Mouse (Mus musculus) gastrocnemius, postnatal 25 days (tissue): ENCODE data around the gene Fasn. TPM values are rescaled to one million over a fixed set of nuclear protein-coding genes. Genes with fewer than 3 reads are reported as not detected.
"Not testable (repeated sequence)": the region's sequence is repeated elsewhere in the genome, so short reads cannot be mapped to it uniquely, and the experiment has no call there.

Source experiments
- DNase-seq: peaks from one replicate; pipeline ENCODE4 v3.0.0; 2022
- total RNA-seq, 2 experiments: library from RNA; stranded (reverse); gene quantifications; 1 replicate in 1 of 2; 2 replicates in 1 of 2; pipeline ENCODE4 v1.2.3; 2021

The Fasn gene
- total RNA-seq, 2 experiments from 2014 or later, result 11.1 to 59.9 TPM

GRCm38 (mm10) chr11:120795756-120796613 lies 28.4 kb downstream of the Fasn start, which contains the start of gene Dus1l:
TSS of gene Dus1l (minus strand) at chr11:120796403.
- DNase-seq, result peak; percentile 95

- DNase-seq, result no peak
Measured at GRCm38 (mm10) chr11:120792652-120793051, 31.7 kb downstream of the Fasn start.

DNA sequence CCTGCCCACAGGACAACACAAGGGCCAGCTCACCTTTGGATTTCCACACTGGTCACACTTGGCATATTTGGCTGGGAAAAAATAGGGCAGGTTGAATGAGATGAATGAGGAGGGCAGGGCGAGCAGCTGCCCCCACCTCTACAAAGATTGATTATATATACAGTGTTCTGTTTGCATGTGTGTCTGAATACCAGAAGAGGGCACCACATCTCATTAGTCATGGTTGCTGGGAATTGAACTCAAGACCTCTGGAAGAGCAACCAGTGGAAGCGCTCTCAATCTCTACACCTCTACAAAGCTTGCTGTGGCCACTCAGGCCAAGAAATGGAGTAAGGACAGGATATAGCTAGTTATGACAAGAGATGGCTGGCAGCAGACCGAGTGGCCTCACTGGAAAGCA lies 34.5 kb downstream of the Fasn start:
- DNase-seq, result no peak

DNA sequence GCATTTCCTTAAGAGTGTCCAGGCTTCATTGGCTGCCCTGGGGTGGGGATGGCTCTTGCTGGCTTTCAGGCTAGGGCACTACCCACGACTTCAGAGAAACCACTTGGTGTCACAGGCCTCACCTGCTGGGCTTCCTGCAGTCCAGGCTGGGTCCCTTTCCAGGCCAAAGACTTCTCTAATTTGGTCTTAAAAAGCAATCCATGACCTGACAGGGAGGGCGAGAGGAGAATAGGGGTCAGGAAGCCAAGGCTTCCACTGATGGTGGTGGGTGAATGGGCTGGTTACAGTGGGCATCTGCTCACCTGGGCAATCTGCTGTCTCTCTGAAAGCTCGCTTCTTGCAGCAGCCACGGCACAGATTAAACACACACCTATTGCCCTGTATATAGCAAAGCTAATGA lies 35.0 kb downstream of the Fasn start:
- no peak for DNase-seq

GRCm38 (mm10) chr11:120788460-120788859 lies 35.9 kb downstream of the Fasn start:
- not testable (repeated sequence) for DNase-seq

GRCm38 (mm10) chr11:120785145-120785544 lies 39.2 kb downstream of the Fasn start:
- DNase-seq, result no peak

- DNase-seq, result peak; percentile 81
Measured at GRCm38 (mm10) chr11:120784064-120784791, 40.1 kb downstream of the Fasn start, which contains the start of the genes Rfng and Gps1. TSS of gene Rfng (minus strand) at chr11:120784207. TSS of gene Gps1 (plus strand) at chr11:120784272.

GRCm38 (mm10) chr11:120783426-120784063 lies 40.8 kb downstream of the Fasn start:
- no peak for DNase-seq

GRCm38 (mm10) chr11:120781361-120781760 lies 43.0 kb downstream of the Fasn start:
- DNase-seq, result not testable (repeated sequence)

DNA sequence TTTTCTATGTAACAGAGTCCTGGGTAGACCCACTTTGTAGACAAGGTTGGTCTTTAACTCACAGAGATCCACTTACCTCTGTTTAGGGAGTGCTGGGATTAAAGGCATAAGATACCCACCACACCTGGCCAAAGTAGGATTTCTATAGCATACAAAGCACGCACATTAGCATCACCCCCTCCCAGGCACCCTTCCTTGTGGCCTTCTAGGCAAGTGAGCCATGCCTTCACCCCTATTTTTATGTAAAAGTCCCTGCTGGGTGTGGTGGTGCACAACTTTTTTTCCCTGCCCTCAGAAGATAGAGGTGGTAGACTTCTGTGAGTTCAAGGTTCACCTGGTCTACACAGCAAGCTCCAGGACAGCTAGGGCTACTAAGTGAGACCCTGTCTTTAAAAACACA lies 44.5 kb downstream of the Fasn start:
- DNase-seq, result no peak

DNA sequence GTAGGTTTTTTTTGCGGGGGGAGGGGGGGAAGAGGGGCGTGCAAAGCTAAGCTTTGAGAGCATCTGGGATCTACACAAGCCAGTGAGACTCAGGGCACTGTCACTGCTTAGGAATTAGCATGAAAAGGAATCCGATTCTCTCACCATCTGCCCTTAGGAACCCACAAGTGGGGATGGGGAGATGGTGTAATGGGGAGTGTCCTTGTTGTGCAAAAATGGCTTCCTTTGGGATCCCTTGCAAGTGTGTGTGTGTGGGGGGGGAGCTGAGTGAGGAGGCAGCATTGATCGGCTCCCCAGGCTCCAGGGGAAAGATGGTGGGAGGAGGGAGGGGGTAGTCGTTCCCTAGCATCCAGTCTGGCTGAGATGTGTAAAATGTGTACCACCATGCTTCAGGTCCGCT lies 47.2 kb downstream of the Fasn start:
- no peak for DNase-seq

DNA sequence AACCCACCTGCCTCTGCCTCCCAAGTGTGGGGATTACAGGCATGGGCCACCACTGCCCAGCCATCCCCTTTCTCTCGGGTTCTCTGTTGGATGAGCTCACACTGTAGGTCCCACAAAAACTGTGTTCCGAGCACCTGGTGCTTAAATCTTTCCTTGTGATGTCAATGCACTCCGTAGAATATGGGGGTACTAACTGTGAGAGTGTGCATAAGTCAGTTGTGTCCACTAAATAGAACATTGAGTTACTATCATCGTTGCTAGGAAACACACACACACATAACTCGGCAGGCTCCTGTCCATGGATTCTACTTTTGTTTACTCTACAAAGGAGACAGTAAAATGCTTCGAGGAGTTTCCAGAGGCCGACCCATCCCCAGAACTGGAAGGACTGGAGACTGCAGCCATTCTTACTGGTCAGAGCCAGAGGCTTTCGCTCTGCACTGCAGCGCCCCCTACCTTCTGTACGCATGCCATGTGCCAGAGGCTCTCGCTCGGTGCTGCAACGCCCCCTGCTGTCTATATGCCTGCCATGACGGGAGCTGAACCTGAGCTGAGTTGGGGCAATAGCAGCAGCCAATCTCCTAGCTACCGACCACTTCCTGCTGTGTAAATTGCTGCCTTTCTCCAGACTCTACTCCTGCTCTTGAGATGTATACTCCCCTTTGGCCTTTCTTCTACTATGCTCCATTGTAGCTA lies 48.4 kb downstream of the Fasn start:
- peak; percentile 87 for DNase-seq

- DNase-seq, result no peak
Measured at GRCm38 (mm10) chr11:120773463-120774190, 50.7 kb downstream of the Fasn start.

DNA sequence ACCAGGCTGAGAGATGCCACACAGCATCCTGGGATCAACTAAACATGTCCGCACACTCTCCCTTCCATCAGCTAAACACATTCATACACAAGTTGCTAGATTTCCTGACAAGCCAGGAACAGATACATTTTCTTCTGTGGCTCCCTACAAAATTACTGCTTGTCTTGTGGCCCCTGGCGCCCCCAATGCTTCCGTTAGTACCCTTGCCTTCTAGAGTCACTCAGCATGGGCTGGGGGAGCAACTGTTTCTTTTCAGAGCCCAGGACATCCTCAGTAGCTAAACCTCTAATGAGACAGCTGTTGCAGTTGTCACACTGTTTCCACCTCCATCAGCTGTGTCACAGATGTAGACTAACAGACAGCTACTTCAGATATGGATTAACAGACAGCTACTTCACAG lies 51.6 kb downstream of the Fasn start:
- DNase-seq, result no peak

- no peak for DNase-seq
Measured at GRCm38 (mm10) chr11:120768206-120768605, 56.1 kb downstream of the Fasn start.

GRCm38 (mm10) chr11:120767023-120767422 lies 57.3 kb downstream of the Fasn start:
- DNase-seq, result not testable (repeated sequence)

DNA sequence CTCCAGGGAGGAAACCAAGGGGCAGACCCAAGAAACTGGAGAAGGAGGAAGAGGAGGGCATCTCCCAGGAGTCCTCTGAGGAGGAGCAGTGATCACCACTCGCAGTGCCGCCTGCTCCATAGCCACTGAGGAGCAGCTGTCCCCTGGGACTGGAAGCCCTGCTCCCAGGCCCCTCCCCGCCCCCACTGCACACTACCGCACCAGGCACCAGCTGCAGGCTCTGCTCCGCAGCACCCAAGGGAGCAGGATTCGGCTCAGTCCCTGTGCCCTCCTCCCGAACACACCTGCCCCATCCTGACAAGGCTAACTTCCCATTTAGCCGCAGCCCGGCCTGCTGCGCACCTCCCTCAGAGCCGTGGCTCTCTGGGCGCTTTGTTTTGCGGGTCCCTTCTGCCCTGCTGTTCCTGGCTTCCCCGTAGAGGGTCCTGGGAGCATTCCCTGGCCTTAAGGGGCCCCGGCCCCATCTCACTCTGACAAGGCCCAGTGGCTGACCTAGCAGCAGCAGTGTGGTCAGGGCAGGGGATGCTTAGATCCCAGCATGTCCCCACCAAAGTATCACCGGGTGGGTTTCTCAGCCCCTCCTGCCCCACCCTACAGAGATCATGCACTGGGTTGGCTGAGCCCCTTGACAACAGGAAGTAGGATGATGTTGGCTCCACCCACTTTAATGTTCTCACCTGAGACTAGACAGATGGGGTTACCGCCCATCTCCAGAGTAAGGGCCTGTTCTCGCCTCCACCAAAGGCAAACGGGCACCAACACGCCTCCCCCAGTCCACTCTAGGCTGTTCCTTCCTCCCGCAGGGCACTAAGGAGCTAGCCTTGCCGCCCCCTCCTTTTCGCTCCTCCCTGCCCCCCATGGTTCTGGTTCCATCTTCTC lies 61.0 kb downstream of the Fasn start:
- DNase-seq, result not testable (repeated sequence)

DNA sequence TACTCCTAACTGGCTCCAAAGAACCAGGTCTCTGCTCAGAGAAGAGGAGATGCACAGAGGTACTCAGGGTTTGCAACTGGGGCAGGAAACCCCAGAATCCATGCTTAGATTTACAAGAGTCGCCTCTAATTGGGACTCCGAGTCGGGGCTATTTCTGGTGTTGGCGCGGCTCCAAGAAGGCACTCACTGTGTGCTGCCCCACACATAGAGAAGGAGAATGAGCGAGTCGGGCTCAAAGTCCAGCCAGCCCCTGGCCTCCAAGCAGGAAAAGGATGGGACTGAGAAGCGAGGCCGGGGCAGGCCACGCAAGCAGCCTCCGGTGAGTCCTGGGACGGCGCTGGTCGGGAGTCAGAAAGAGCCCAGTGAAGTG lies 61.7 kb downstream of the Fasn start, which contains the start of gene Hmga1b:
Gene Hmga1b (plus strand): TSS at position 123 of the 370 bp plus-strand sequence.
- not testable (repeated sequence) for DNase-seq

- DNase-seq, result no peak
Measured at GRCm38 (mm10) chr11:120761811-120762671, 62.3 kb downstream of the Fasn start.
